Mouse (Mus musculus): ENCODE data around the gene Ubap1. TPM values are rescaled to one million over a fixed set of nuclear protein-coding genes. Genes with fewer than 3 reads are reported as not detected.

The Ubap1 gene
- polyA plus RNA-seq, 1 experiment from 2014 or later, result 62.2 TPM

DNA sequence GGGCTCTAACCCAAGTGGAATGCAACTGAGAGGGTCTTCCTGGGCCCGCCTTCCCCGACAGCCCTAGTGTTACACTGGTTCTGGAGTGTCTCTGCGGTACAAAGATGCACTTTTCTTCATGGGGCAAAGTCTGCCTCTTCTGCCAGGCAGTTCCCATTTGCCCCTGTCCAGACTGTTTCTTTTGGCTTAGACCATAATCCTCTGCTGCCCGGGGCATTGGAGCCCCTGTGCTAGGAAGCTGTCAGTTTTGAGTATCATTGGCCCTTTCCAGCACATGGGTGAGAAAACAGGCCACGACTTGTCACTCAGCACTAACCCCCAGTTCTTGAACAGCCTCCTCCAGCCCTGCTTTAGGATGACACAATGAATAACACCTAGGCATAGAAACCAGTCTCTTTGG, 40.4 kb downstream of the Ubap1 start:
- Histone ChIP-seq H3K36me3 (ENCODE audit: control insufficient read depth, insufficient read depth, low read length) (peaks cover 8% of the 10 kb centered on the region), H3K27me3 (ENCODE audit: control insufficient read depth, insufficient read depth, low read length) (no peaks in the 10 kb centered on the region), H3K9me3 (ENCODE audit: control insufficient read depth, low read length) (no peaks in the 10 kb centered on the region), H3K4me2 (ENCODE audit: low read depth, severe bottlenecking) (no peak overlapping the region), H3K9ac (ENCODE audit: low read length) (no peak overlapping the region), H3K4me3 (ENCODE audit: low read depth, low read length) (no peak overlapping the region), H3K4me1 (ENCODE audit: control insufficient read depth, insufficient read depth, low read length) (no peaks in the 10 kb centered on the region), H3K27ac (replicated peaks; ENCODE audit: low read depth, low read length) (no peak overlapping the region)
- no peak for DNase-seq (ENCODE audit: low spot score)
- no peak for ATAC-seq (ENCODE audit: insufficient number of reproducible peaks, low FRiP score, low TSS enrichment, low read depth)
- 89% methylated on average over 5 of the region's 5 CpGs for WGBS

DNA sequence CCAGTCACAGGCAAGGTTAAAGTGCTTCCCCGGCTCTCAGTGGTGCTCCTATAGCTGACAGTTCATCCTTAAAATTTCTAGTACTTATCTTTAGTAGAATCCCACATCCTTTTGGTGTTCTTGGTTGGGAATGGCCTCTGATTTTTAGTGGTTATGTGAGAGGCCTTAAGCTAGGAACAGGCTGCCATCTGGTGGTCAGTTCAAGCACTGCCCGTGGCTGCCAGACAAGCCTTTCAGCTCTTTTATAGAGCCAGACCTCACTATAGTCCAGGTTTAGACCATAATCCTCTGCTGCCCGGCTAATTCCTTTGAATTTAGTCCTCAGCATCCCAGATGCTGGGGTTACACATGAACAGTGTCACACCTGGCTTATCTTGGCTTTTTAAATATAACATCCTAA, 41.3 kb downstream of the Ubap1 start:
- peak; percentile 86 for DNase-seq (ENCODE audit: low spot score)
- peaks cover 8% of the 10 kb centered on the region for H3K36me3 ChIP-seq (ENCODE audit: control insufficient read depth, insufficient read depth, low read length)
- WGBS, result 36% methylated on average over 3 of the region's 3 CpGs
- no peak for ATAC-seq (ENCODE audit: insufficient number of reproducible peaks, low FRiP score, low TSS enrichment, low read depth)
- no peak overlapping the region for H3K9ac ChIP-seq (ENCODE audit: low read length)
- H3K27me3 ChIP-seq (ENCODE audit: control insufficient read depth, insufficient read depth, low read length), result no peaks in the 10 kb centered on the region
- no peaks in the 10 kb centered on the region for H3K9me3 ChIP-seq (ENCODE audit: control insufficient read depth, low read length)
- H3K4me2 ChIP-seq (ENCODE audit: low read depth, severe bottlenecking), result no peak overlapping the region
- H3K4me1 ChIP-seq (ENCODE audit: control insufficient read depth, insufficient read depth, low read length), result no peaks in the 10 kb centered on the region
- no peak overlapping the region for H3K4me3 ChIP-seq (ENCODE audit: low read depth, low read length)
- no peak overlapping the region for H3K27ac ChIP-seq (replicated peaks; ENCODE audit: low read depth, low read length)

DNA sequence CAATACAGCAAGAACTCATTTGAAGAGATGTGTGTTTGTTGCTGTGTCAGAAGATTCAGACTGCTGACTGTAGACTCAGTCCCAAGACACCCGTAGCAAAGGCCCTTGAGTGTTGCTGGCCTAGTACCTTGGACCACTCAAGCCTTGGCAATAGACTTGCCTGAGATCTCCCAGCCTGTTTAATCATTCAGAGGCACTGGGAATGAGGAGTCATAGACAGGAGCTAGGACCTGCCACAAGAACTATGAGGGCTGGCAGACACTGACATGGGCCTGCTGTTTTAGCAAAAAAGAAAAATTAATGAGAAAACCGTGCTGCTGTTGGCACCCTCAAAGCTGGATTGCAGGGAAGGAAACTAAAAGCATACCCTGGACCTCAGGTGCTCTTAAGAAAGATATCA, 42.2 kb downstream of the Ubap1 start:
- ATAC-seq (ENCODE audit: insufficient number of reproducible peaks, low FRiP score, low TSS enrichment, low read depth), result no peak
- DNase-seq (ENCODE audit: low spot score), result no peak
- Histone ChIP-seq H3K36me3 (ENCODE audit: control insufficient read depth, insufficient read depth, low read length) (peaks cover 8% of the 10 kb centered on the region), H3K9ac (ENCODE audit: low read length) (no peak overlapping the region), H3K4me1 (ENCODE audit: control insufficient read depth, insufficient read depth, low read length) (no peaks in the 10 kb centered on the region), H3K27me3 (ENCODE audit: control insufficient read depth, insufficient read depth, low read length) (no peaks in the 10 kb centered on the region), H3K27ac (replicated peaks; ENCODE audit: low read depth, low read length) (no peak overlapping the region), H3K4me2 (ENCODE audit: low read depth, severe bottlenecking) (no peak overlapping the region), H3K9me3 (ENCODE audit: control insufficient read depth, low read length) (no peaks in the 10 kb centered on the region), H3K4me3 (ENCODE audit: low read depth, low read length) (no peak overlapping the region)
- 98% methylated on average over 2 of the region's 2 CpGs for WGBS

DNA sequence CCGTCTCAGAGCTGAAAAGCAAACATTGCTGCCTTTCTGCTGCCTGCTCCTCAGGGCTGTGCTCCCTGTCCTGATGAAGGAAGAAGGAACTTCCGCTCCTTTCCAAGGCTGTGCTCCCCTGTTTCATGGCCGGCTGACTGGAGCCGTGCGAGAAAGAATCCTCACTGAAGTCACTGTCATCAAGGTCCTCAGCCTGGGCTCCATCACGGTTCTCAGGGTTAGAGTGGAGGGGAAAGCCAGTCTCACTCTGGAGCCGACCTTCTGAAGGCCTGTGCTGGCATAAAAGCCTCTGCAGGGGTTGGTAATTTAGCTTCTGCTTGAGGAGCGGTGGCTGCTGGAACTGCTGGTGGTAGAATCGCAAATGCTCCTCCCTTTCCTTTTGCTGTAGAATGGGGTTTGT, 45.9 kb downstream of the Ubap1 start:
- ATAC-seq (ENCODE audit: insufficient number of reproducible peaks, low FRiP score, low TSS enrichment, low read depth), result no peak
- Histone ChIP-seq H3K9me3 (ENCODE audit: control insufficient read depth, low read length) (no peaks in the 10 kb centered on the region), H3K4me3 (ENCODE audit: low read depth, low read length) (no peak overlapping the region), H3K27ac (replicated peaks; ENCODE audit: low read depth, low read length) (no peak overlapping the region), H3K4me2 (ENCODE audit: low read depth, severe bottlenecking) (no peak overlapping the region), H3K9ac (ENCODE audit: low read length) (no peak overlapping the region), H3K4me1 (ENCODE audit: control insufficient read depth, insufficient read depth, low read length) (no peaks in the 10 kb centered on the region), H3K36me3 (ENCODE audit: control insufficient read depth, insufficient read depth, low read length) (peaks cover 8% of the 10 kb centered on the region), H3K27me3 (ENCODE audit: control insufficient read depth, insufficient read depth, low read length) (no peaks in the 10 kb centered on the region)
- no peak for DNase-seq (ENCODE audit: low spot score)
- 81% methylated on average over 9 of the region's 9 CpGs for WGBS

DNA sequence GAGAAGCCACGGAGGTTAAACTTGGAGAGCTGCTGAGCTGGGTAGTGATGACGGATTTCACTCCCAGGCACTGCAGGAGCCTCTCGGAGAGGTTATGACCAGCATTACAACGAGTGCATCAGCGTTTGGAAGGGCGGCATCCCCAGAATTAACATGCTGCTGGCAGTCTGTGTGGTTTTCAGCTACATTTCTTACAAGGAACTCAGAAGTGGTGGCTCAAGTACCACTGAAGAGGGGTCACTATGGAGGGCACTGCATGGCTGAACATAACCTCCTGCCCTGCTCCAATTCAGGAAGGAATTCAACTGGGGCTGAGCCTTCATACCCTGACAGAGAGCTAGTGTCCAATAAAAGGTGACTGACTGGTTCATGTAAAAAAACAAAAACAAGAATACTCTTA, 49.6 kb downstream of the Ubap1 start:
- 89% methylated on average over 6 of the region's 6 CpGs for WGBS
- H3K36me3 ChIP-seq (ENCODE audit: control insufficient read depth, insufficient read depth, low read length), result peaks cover 8% of the 10 kb centered on the region; the same call in 1 of the 2 replicates
- ATAC-seq (ENCODE audit: insufficient number of reproducible peaks, low FRiP score, low TSS enrichment, low read depth) (no peak), DNase-seq (ENCODE audit: low spot score) (no peak)
- no peak overlapping the region for H3K4me2 ChIP-seq (ENCODE audit: low read depth, severe bottlenecking)
- no peak overlapping the region for H3K9ac ChIP-seq (ENCODE audit: low read length)
- no peaks in the 10 kb centered on the region for H3K9me3 ChIP-seq (ENCODE audit: control insufficient read depth, low read length)
- H3K27ac ChIP-seq (replicated peaks; ENCODE audit: low read depth, low read length), result no peak overlapping the region
- no peaks in the 10 kb centered on the region for H3K27me3 ChIP-seq (ENCODE audit: control insufficient read depth, insufficient read depth, low read length)
- H3K4me3 ChIP-seq (ENCODE audit: low read depth, low read length), result no peak overlapping the region
- no peaks in the 10 kb centered on the region for H3K4me1 ChIP-seq (ENCODE audit: control insufficient read depth, insufficient read depth, low read length)

DNA sequence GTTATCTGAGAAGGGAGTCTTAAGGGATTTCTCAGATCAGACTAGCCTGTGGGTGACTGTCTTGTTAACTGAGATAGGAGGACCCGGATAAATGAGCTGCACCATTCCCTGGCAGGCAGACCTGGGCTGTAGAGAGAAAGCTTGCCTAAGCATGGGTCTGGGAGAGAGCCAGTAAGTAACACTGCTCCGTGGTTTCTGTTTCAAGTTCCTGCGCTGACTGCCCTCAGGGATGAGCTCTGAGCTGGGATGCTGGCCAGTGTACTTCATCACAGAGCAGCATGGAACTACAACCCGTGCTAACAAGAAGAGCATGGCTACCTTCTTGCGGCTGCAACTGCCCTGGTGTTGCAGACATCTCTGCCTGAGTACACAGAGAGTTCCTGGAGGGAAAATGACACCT, 51.1 kb downstream of the Ubap1 start:
- Histone ChIP-seq H3K36me3 (ENCODE audit: control insufficient read depth, insufficient read depth, low read length) (no peaks in the 10 kb centered on the region), H3K4me3 (ENCODE audit: low read depth, low read length) (no peak overlapping the region), H3K4me1 (ENCODE audit: control insufficient read depth, insufficient read depth, low read length) (no peaks in the 10 kb centered on the region), H3K9ac (ENCODE audit: low read length) (no peak overlapping the region), H3K4me2 (ENCODE audit: low read depth, severe bottlenecking) (no peak overlapping the region), H3K9me3 (ENCODE audit: control insufficient read depth, low read length) (no peaks in the 10 kb centered on the region), H3K27me3 (ENCODE audit: control insufficient read depth, insufficient read depth, low read length) (no peaks in the 10 kb centered on the region), H3K27ac (replicated peaks; ENCODE audit: low read depth, low read length) (no peak overlapping the region)
- DNase-seq (ENCODE audit: low spot score) (no peak), ATAC-seq (ENCODE audit: insufficient number of reproducible peaks, low FRiP score, low TSS enrichment, low read depth) (no peak)
- WGBS, result 89% methylated on average over 5 of the region's 5 CpGs

DNA sequence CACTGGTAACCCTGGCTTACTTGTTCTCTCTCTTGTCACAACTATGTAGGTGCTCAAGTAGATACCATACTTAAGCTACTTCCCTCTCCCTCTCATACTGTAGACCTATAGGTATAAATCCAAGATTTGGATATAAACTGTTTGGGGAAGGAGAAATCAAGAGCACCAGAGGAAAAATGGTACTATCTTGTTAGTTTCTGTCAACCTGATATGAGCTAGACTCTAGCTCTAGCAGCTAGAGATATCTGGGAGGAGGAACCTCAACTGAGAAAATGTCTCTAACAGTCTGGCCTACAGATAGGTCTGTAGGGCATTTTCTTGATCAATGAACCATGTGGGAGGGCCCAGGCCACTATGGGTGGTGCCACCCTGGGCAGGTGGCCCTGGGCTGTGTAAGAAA, 52.4 kb downstream of the Ubap1 start:
- H3K36me3 ChIP-seq (ENCODE audit: control insufficient read depth, insufficient read depth, low read length), result no peaks in the 10 kb centered on the region
- no peaks in the 10 kb centered on the region for H3K27me3 ChIP-seq (ENCODE audit: control insufficient read depth, insufficient read depth, low read length)
- no peaks in the 10 kb centered on the region for H3K9me3 ChIP-seq (ENCODE audit: control insufficient read depth, low read length)
- no peak overlapping the region for H3K9ac ChIP-seq (ENCODE audit: low read length)
- H3K4me2 ChIP-seq (ENCODE audit: low read depth, severe bottlenecking), result no peak overlapping the region
- no peak overlapping the region for H3K27ac ChIP-seq (replicated peaks; ENCODE audit: low read depth, low read length)
- no peak overlapping the region for H3K4me3 ChIP-seq (ENCODE audit: low read depth, low read length)
- no peak for DNase-seq (ENCODE audit: low spot score)
- no peaks in the 10 kb centered on the region for H3K4me1 ChIP-seq (ENCODE audit: control insufficient read depth, insufficient read depth, low read length)
- ATAC-seq (ENCODE audit: insufficient number of reproducible peaks, low FRiP score, low TSS enrichment, low read depth), result no peak

DNA sequence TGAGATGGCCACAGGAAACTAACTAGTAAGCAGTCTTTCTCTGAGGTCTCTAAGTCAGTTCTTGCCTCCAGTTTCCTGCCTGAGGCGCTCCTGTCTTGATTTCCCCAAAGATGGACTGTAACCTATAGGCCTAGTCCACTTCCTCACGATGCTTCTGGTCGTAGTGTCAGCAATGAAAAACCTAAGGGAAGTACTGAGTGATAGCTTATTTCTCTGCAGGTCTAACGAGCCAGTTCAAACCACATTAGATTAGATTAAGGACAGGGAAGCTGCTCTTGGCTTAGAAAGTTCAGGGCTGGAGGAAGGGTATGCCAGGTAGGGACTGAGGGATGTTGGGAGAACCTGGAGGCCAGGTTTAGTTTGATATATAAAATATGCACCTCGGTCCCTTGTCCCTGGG, 52.8 kb downstream of the Ubap1 start:
- Histone ChIP-seq H3K27me3 (ENCODE audit: control insufficient read depth, insufficient read depth, low read length) (no peaks in the 10 kb centered on the region), H3K9ac (ENCODE audit: low read length) (no peak overlapping the region), H3K27ac (replicated peaks; ENCODE audit: low read depth, low read length) (no peak overlapping the region), H3K4me2 (ENCODE audit: low read depth, severe bottlenecking) (no peak overlapping the region), H3K9me3 (ENCODE audit: control insufficient read depth, low read length) (no peaks in the 10 kb centered on the region), H3K36me3 (ENCODE audit: control insufficient read depth, insufficient read depth, low read length) (no peaks in the 10 kb centered on the region), H3K4me1 (ENCODE audit: control insufficient read depth, insufficient read depth, low read length) (no peaks in the 10 kb centered on the region), H3K4me3 (ENCODE audit: low read depth, low read length) (no peak overlapping the region)
- DNase-seq (ENCODE audit: low spot score) (no peak), ATAC-seq (ENCODE audit: insufficient number of reproducible peaks, low FRiP score, low TSS enrichment, low read depth) (no peak)
- 87% methylated on average over 5 of the region's 5 CpGs for WGBS

DNA sequence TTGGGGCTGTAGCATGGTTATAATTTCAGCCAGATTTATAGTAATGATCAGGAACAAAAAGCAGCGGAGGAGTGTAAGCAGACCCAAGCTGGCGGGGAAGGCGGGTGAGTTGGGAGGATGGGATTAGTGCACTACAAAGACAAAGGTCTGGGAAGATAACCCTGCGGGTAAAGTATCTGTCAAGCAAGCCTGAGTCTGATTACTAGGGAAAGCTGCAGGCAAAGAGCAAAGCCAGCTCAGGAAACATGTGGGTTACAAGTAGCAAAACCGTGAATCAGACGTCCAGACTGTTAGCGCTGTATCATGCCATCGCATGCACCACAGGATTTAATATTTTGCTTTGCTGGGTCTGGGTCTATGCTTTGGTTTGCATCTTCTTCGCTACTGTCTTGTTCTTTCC, 57.8 kb downstream of the Ubap1 start:
- no peaks in the 10 kb centered on the region; the same call in 1 of the 2 replicates for H3K36me3 ChIP-seq (ENCODE audit: control insufficient read depth, insufficient read depth, low read length)
- 92% methylated on average over 9 of the region's 9 CpGs for WGBS
- no peak for ATAC-seq (ENCODE audit: insufficient number of reproducible peaks, low FRiP score, low TSS enrichment, low read depth)

More for the DNA sequence above, 57.8 kb downstream of the Ubap1 start:
- no peaks in the 10 kb centered on the region for H3K27me3 ChIP-seq (ENCODE audit: control insufficient read depth, insufficient read depth, low read length)
- H3K4me3 ChIP-seq (ENCODE audit: low read depth, low read length), result no peak overlapping the region
- H3K27ac ChIP-seq (replicated peaks; ENCODE audit: low read depth, low read length), result no peak overlapping the region
- no peaks in the 10 kb centered on the region for H3K9me3 ChIP-seq (ENCODE audit: control insufficient read depth, low read length)
- H3K9ac ChIP-seq (ENCODE audit: low read length), result no peak overlapping the region
- no peaks in the 10 kb centered on the region for H3K4me1 ChIP-seq (ENCODE audit: control insufficient read depth, insufficient read depth, low read length)
- H3K4me2 ChIP-seq (ENCODE audit: low read depth, severe bottlenecking), result no peak overlapping the region
- no peak for DNase-seq (ENCODE audit: low spot score)
